Comparison of ENCODE assay signal across 8 mouse cellular contexts in the genomic region with DNA sequence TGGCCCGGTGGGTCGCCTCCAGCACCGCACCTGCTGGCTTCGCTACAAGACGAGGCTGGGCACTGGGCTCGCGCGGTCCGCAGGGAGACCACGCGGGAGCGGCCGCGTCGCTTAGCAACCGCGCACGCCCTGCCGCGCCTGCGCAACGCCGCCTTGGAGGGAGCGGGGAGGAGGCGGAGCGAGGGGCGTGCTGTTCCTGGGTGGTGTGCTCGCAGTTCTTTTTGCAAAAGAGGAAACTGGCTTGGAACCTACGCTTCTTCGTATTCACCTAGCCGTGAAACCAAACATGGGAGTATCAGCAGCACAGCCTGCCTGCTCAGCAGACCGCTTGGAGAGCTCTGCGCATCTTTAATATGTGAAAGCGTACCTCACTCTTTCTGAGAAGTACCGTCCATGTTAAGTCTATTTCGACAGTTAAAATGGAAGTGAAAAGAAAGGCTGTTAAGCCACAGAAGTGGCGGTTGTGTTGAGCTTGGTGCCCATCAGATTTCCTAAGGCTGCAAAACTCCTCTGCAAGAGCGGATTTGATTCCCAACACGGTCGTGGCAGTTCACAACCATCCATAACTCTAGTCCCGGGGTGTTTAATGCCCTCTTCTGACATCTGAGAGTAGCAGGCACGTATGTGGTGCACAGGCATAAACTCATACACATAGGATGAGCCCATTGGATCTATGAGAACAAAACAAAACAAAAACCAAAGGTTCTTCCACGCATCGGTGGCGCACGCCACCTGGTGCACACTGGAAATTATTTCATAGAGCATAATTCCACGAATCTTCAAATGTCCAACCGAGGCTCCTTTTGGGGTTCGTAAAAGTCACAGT. TPM values are rescaled to one million over a fixed set of nuclear protein-coding genes. Genes with fewer than 3 reads are reported as not detected.
DNase-seq lines count a peak whose midpoint lies in the region; ATAC-seq and TF ChIP-seq lines count a peak whose summit lies in the region.

TSS of gene Dyrk3 (minus strand) at position 150 of the 826 bp plus-strand sequence.

- DNase-seq in ZHBTc4 (ENCODE audit: low read depth, low spot score) = peak; percentile 97
- DNase-seq in cerebellum, postnatal 4 days (ENCODE audit: low spot score in 2 of 2) = peak; percentile 71 to 87
- peak; percentile 92 for DNase-seq in gastrocnemius, adult 2 months
- DNase-seq in hindlimb bud, embryonic 11.5 days (ENCODE audit: extremely low spot score, low read depth, low spot score) = peak; percentile 78
- DNase-seq in left cerebral cortex, postnatal 10 days (ENCODE audit: extremely low spot score in 1 of 2, low spot score in 2 of 2) = peak; percentile 86 to 94
- DNase-seq in right cerebral cortex, postnatal 25 days = peak; percentile 95
- DNase-seq in urinary bladder, postnatal 4 days (ENCODE audit: low spot score in 2 of 2) = peak; percentile 86 to 91

- TF ChIP-seq CTCF in gastrocnemius, adult 2 months (IDR thresholded peaks at IDR 0.05) = peak; percentile 50

- intact Hi-C loops in gastrocnemius, adult 2 months (cut with DNase I) = loop anchor here (1.0 to 10.0 kb wide), 2 partner anchors 19 to 264 kb away; no protein-coding TSS in a partner anchor
- intact Hi-C loops in left cerebral cortex, postnatal 10 days (cut with DNase I) = no loop called here

- ATAC-seq in megakaryocyte-erythroid progenitor cell, adult 5-6 weeks (replicated peaks; ENCODE audit: low FRiP score, low TSS enrichment, poor library complexity, severe bottlenecking) = peak; percentile 67

- H3K4me3 ChIP-seq in gastrocnemius, adult 2 months = peak within 1 kb of the TSS; percentile 89

- H3K27ac ChIP-seq in gastrocnemius, adult 2 months = peak within 1 kb of the TSS; percentile 69

RNA-seq across cellular contexts. Expression of gene Dyrk3, which starts in this region (rescaled TPM):
- total RNA-seq in gastrocnemius, adult 2 months (2021) = not detected
- 10 to 100 TPM in 1 of 2 experiments, 1 to 10 TPM in 1; 9.9 to 11.3 TPM for total RNA-seq in left cerebral cortex, postnatal 10 days (2021)
- total RNA-seq in megakaryocyte-erythroid progenitor cell, adult 5-6 weeks (2014; fragmentation: Nextera tagmentation) = 18.2 and 19.6 TPM in 2 replicates
- total RNA-seq in megakaryocyte-erythroid progenitor cell, adult 5-6 weeks (2017) = 20.0 and 31.3 TPM in 2 replicates

Comparison
In these comparisons a context has a peak if more than half of its experiments do, and no peak if none do; other contexts are left out.
1. Peak in every context shown above with its lines: DNase-seq, ATAC-seq, H3K4me3 ChIP-seq and H3K27ac ChIP-seq.
2. RNA of gene Dyrk3 (total RNA-seq): 18.2 to 31.3 TPM in megakaryocyte-erythroid progenitor cell, adult 5-6 weeks and 9.9 to 11.3 TPM in left cerebral cortex, postnatal 10 days; not detected in gastrocnemius, adult 2 months; every median in the first group is over 10 times any median in the second.
3. Peak in DNase-seq, H3K4me3 ChIP-seq and H3K27ac ChIP-seq in gastrocnemius, adult 2 months; RNA of the gene not detected or under 1 TPM.